Mouse (Mus musculus) liver, adult 2 months (tissue): ENCODE measurements at regions not wholly inside any gene's neighbourhood (a gene's known extent, or its start where the extent isn't known, plus 50 kb on each side); places are given as distances from the start of the nearest gene placed in this dataset.

Experiments used
- DNase-seq: peaks from one replicate; pipeline ENCODE4 v3.0.0-alpha.2; 2011; ENCODE audit warnings: low read depth, low spot score; ENCODE audit errors: extremely low read depth
- H3K27ac ChIP-seq: fragments of 200-500 bp; replicated peaks from 2 replicates; pipeline ENCODE4 v1.5.1; 2012; ENCODE audit warnings: low read depth, mild to moderate bottlenecking, control low read depth, inconsistent platforms, low read length; ENCODE audit not compliant: insufficient read depth
- H3K27me3 ChIP-seq: fragments of 200-500 bp; 2 replicates; pipeline ENCODE4 v1.6.1; 2012; ENCODE audit warnings: mild to moderate bottlenecking, moderate library complexity, low read length, inconsistent platforms; ENCODE audit not compliant: control insufficient read depth, insufficient read depth
- H3K36me3 ChIP-seq: fragments of 200-500 bp; 2 replicates; pipeline ENCODE4 v1.6.1; 2012; ENCODE audit warnings: low read length, inconsistent platforms; ENCODE audit not compliant: control insufficient read depth, insufficient read depth
- H3K4me1 ChIP-seq: fragments of 200-500 bp; 2 replicates; pipeline ENCODE4 v1.6.1; 2011; ENCODE audit warnings: low read length; ENCODE audit not compliant: control insufficient read depth, insufficient read depth
- H3K4me3 ChIP-seq: fragments of 200-500 bp; 2 replicates; pipeline ENCODE4 v1.5.1; 2011; ENCODE audit warnings: low read depth, mild to moderate bottlenecking, control low read depth, low read length, moderate library complexity; ENCODE audit not compliant: insufficient read depth
- H3K79me2 ChIP-seq: fragments of 200-500 bp; 2 replicates; pipeline ENCODE4 v1.6.1; 2012; ENCODE audit warnings: inconsistent platforms, mild to moderate bottlenecking, low read length, moderate library complexity; ENCODE audit not compliant: control insufficient read depth, insufficient read depth
- H3K9ac ChIP-seq: fragments of 200-500 bp; 2 replicates; pipeline ENCODE4 v1.6.1; 2012; ENCODE audit warnings: low read depth, mild to moderate bottlenecking, control low read depth, inconsistent platforms, low read length
- CTCF ChIP-seq: fragments of 200-500 bp; IDR thresholded peaks from 2 replicates; pipeline ENCODE4 v1.5.1; 2011; ENCODE audit warnings: low read depth, low read length, control low read depth
- POLR2A ChIP-seq: fragments of 200-500 bp; IDR thresholded peaks from 2 replicates; pipeline ENCODE4 v1.6.1; 2011; ENCODE audit warnings: low read length, control low read depth; ENCODE audit not compliant: insufficient read depth; ENCODE audit errors: extremely low read depth
- WGBS: fragments of 180-500 bp; shearing (Covaris S2); methylation state at CpG from one replicate; pipeline ENCODE4 v1.1.7; 2018; 5-methylcytosine and 5-hydroxymethylcytosine counted together

GRCm38 (mm10) chr5:64401737-64402136 is 245.6 kb downstream of the Tbc1d1 start:
- no peak overlapping the region for H3K9ac ChIP-seq
- H3K4me1 ChIP-seq, result peaks cover 3% of the 10 kb centered on the region; the same call in 1 of the 2 replicates
- DNase-seq, result no peak
- H3K27ac ChIP-seq, result no peak overlapping the region
- no peaks in the 10 kb centered on the region for H3K79me2 ChIP-seq
- 85% methylated on average over 9 of the region's 9 CpGs for WGBS
- no peaks in the 10 kb centered on the region for H3K36me3 ChIP-seq
- H3K4me3 ChIP-seq, result no peak overlapping the region
- H3K27me3 ChIP-seq, result no peaks in the 10 kb centered on the region
- no peak for TF ChIP-seq CTCF
- TF ChIP-seq POLR2A, result no peak

- no peak for TF ChIP-seq CTCF
- TF ChIP-seq POLR2A, result no peak
These were observed 247.2 kb downstream of the Tbc1d1 start for GRCm38 (mm10) chr5:64403077-64403981.

GRCm38 (mm10) chr5:64403982-64404345 is 247.9 kb downstream of the Tbc1d1 start:
- Histone ChIP-seq H3K4me1 (peaks cover 3% of the 10 kb centered on the region; the same call in 1 of the 2 replicates), H3K4me3 (no peak overlapping the region), H3K36me3 (no peaks in the 10 kb centered on the region), H3K27ac (no peak overlapping the region), H3K79me2 (no peaks in the 10 kb centered on the region), H3K9ac (no peak overlapping the region), H3K27me3 (no peaks in the 10 kb centered on the region)
- TF ChIP-seq POLR2A (no peak), CTCF (no peak)
- no peak for DNase-seq
- WGBS, result 87% methylated on average over 7 of the region's 7 CpGs

More at GRCm38 (mm10) chr5:64403077-64403981, 247.2 kb downstream of the Tbc1d1 start:
- Histone ChIP-seq H3K79me2 (no peaks in the 10 kb centered on the region), H3K9ac (no peak overlapping the region), H3K27me3 (no peaks in the 10 kb centered on the region), H3K4me1 (peaks cover 3% of the 10 kb centered on the region; the same call in 1 of the 2 replicates), H3K4me3 (no peak overlapping the region), H3K36me3 (no peaks in the 10 kb centered on the region), H3K27ac (no peak overlapping the region)
- WGBS, result 88% methylated on average over 11 of the region's 11 CpGs
- DNase-seq, result no peak

GRCm38 (mm10) chr5:64404512-64404911 is 248.4 kb downstream of the Tbc1d1 start:
- no peaks in the 10 kb centered on the region for H3K36me3 ChIP-seq
- WGBS, result 97% methylated on average over 5 of the region's 5 CpGs
- no peak overlapping the region for H3K27ac ChIP-seq
- peaks cover 3% of the 10 kb centered on the region; the same call in 1 of the 2 replicates for H3K4me1 ChIP-seq
- DNase-seq, result no peak
- TF ChIP-seq POLR2A (no peak), CTCF (no peak)
- no peak overlapping the region for H3K9ac ChIP-seq
- H3K27me3 ChIP-seq, result no peaks in the 10 kb centered on the region
- H3K79me2 ChIP-seq, result no peaks in the 10 kb centered on the region
- H3K4me3 ChIP-seq, result no peak overlapping the region

GRCm38 (mm10) chr5:64408938-64409337 is 252.8 kb downstream of the Tbc1d1 start:
- no peaks in the 10 kb centered on the region for H3K4me1 ChIP-seq
- WGBS, result 82% methylated on average over 3 of the region's 3 CpGs
- no peak overlapping the region for H3K27ac ChIP-seq
- H3K36me3 ChIP-seq, result no peaks in the 10 kb centered on the region
- H3K9ac ChIP-seq, result no peak overlapping the region
- TF ChIP-seq CTCF (no peak), POLR2A (no peak)
- no peak overlapping the region for H3K4me3 ChIP-seq
- no peaks in the 10 kb centered on the region for H3K79me2 ChIP-seq
- no peaks in the 10 kb centered on the region for H3K27me3 ChIP-seq
- peak; percentile 23 for DNase-seq

GRCm38 (mm10) chr5:64410621-64411020 is 254.5 kb downstream of the Tbc1d1 start:
- Histone ChIP-seq H3K36me3 (no peaks in the 10 kb centered on the region; the same call in 1 of the 2 replicates), H3K9ac (no peak overlapping the region), H3K27ac (no peak overlapping the region), H3K27me3 (no peaks in the 10 kb centered on the region), H3K79me2 (no peaks in the 10 kb centered on the region), H3K4me1 (no peaks in the 10 kb centered on the region), H3K4me3 (no peak overlapping the region)
- 50% methylated on average over 7 of the region's 7 CpGs for WGBS
- TF ChIP-seq POLR2A (no peak), CTCF (no peak)
- peak; percentile 22 for DNase-seq
